Mouse (Mus musculus) 3134 (cell line): Measurements from ENCODE around the gene Pald1.
A peak's percentile ranks its signal among the peaks of the same experiment; 100 is the strongest.

Source experiments
- DNase-seq: peaks from one replicate; pipeline ENCODE4 v3.0.0-alpha.2; 2011; ENCODE audit warnings: low spot score; ENCODE audit not compliant: insufficient read length; ENCODE audit errors: extremely low read depth

Gene Pald1

DNA sequence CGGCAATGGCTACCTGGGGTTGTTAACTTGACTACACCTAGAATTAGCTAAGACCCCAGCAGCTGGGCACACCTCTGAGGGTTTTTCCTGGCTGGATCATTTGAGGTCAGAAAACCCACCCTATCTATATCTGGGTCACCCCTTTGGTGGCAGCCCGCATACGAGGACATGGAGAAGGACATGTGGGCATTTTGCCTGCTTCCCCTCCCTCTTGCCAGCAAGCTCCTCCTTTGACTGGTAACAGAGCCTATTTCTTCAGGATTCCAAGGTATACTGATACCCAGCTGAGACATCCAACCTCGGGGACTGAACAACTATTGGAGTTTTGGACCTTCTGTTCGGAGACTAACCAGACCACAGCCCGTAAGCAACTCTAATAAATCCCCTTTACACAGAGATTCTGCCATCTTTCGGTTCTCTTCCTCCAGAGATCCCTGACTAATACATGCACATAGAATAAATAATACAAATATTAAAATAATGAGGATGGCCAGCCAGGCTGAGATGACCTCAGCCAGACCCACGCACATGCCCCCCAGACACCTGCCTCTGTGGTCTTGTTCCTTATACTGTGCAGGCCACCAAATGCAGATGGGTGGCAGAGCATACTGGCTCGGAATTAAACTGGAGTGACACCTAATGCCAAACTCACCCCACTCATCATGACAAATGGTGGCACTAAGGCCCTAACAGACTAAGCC lies 11.3 kb downstream of the Pald1 start:
- no peak for DNase-seq

DNA sequence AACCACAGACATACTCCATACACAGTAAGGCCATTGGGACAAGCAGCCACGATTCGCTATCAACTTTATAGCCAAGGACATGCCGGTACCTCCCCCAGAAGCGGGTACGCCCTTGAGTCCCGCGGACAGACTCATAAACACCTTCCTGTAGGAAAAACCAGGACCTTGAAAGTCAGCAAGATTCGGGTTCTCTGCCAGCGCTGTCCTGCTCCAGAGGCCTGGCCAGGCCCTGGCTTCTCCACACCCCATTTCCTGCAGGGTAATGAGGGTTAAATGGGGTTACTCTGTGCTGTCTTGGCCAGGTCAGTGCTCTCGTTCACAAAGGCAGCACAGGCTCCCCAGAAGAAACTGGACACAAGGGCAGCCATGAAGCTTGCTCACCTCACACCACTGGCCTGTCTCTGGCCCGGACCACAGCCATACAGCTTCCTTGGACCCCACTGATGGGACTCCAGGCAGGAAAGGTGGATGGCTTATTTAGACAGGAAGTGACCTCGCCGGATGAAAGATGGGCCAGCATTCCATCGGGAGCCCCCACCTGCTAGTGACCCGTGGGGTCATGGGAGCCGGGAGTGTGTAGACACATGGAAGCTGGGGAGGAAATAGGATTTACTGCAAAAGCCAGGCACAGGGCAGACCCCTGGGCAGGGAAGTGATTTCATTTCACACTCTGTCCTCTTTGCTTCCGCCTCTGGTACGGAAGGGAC lies 12.9 kb downstream of the Pald1 start:
- DNase-seq = no peak

DNA sequence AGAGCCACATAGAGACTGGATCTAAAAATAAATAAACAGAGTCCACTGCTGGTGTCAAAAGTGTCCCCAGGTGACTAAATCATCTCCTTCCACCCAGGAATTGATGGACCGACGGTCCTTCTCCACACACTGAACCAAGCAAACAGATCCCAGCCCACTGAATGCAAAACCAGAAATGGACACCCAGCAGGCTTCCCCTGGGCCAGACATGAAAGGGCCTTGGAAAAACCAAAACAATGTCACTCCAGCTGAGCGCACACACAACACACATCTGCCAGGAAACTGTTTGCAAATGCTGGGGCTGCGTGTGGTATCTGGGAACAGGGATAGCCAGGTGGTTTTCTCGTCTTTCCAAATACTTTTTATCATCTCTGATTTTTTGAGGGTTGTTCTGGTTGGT lies 13.6 kb downstream of the Pald1 start:
- DNase-seq = no peak

DNA sequence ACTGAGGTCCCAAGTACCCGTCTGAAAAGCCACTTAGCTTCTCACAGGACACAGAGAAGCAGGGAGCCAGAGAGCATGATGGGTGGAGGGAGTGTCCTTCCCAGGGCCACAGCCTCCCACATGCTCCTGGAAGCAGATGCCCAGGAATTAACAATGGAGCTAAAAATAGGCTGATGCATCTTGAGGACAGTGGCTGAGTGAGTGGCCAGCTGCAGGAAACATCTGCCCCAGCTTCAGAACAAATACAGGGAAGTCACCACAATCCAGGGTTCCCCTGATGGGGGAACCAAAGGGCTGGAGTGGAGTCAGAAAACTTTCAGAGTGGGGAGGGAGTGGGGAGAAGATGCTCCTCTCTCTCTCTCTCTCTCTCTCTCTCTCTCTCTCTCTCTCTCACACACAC lies 17.4 kb downstream of the Pald1 start:
- no peak for DNase-seq

DNA sequence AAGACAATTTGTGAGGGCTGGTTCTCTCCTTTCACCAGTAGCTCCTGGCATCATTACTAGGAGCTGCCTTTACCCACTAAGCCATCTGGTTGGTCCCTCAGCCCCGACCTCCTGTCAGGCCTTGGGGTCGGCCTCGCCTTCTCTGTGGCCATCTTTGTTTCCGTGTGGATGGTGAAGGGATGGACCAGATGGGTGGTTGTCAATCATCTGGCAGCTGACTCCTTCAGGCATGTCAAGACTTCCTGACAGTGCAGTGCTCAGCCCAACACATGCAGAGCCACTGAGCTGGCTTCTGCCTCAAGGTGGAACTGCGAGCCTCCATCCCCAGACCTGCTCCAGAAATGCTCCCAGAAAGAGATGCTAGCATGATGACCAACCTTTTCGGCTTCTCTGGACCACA lies 18.9 kb downstream of the Pald1 start:
- no peak for DNase-seq

DNA sequence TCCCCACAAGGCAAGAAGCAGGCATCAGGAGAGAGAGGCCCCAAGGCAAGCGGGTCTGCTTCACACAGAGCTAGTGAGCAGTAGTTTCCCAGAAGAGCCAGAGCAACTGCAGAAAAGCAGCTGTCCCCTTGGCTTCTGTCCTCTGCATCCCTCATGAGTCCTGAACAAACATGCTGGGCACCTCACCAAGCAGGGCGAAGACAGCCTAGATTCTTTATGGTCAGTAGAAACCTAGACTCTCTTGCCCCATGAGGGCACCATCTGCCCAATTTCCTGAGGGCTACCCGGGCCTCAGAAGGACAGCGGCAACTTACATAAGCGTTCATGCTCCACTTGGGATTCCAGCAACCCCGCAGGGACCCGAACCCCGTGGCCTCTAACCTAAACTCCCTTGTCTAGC lies 20.3 kb downstream of the Pald1 start:
- DNase-seq = no peak

DNA sequence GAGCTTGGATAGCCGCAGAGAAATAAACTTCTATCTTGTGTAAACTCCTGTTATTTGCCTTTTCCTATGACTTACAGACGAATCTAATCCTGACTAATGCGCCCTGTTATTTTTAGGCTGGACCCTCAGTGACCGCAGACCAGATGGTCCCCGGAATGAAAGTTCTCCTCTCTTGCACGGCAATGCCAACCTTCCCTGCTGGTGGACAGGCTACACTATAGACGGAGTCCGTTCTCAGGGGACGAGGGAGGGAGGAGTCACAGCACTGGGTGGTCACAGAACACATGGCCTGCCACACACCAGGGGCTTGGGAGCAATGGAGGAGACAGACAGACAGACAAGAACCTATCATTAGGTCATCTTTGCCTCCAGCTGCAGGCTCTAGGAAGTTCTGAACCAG lies 20.8 kb downstream of the Pald1 start:
- DNase-seq = no peak

DNA sequence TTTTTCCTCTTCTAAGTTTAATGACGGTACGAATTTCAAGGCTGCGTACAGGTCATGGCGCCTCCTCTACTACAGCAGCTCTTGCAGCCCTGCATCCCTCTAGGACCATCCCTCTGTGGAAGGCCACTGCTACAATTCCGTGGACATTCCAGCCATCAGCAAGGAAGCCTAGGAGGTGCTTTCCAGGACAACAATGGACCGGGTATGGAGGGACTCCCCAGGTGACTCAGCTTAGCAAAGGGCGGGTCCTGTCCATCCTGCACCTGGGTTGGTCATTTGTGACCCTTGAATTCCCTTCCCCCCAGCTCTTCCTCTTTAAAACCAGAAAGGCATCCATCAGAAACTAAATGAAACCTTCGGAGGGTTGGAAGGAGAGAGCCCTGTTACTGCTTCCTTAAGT lies 22.7 kb downstream of the Pald1 start:
- no peak for DNase-seq

DNA sequence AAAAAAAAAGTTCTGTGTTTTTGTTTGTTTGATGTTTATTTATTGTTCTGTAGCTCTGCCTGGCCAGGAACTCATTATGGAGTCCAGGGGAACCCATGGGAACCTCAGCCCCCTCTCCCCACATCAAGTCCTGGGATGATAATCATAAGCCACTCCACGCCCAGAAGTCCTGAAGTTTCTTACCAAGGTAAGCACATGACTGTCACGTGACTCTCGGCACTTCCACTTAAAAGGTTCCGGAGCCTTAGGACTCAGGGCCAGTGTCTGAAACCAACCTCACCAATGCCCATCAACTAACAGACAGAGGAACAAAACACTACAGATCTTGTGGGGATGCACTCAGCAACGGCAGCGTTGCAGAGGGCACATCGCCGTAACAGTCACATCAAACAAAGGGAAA lies 23.9 kb downstream of the Pald1 start:
- no peak for DNase-seq

DNA sequence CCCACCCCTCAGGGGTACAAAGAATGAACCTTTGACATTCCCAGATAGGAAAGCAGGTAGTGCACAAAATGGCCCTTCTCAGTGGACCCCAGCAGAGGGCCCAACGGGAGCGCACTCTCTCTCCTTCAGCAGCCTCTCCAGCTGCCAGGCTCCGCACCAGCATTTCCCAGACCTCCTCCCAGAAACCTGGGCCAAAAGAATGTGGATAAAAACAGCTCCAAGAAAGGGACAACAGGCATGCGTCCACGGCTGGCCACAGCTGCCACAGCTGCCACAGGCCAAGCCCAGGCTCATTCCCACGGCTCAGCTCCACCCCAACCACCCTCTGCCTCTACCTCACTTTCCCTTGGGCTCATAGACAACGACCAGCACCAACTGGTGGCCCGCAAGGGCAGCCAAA lies 25.7 kb downstream of the Pald1 start:
- DNase-seq = no peak

DNA sequence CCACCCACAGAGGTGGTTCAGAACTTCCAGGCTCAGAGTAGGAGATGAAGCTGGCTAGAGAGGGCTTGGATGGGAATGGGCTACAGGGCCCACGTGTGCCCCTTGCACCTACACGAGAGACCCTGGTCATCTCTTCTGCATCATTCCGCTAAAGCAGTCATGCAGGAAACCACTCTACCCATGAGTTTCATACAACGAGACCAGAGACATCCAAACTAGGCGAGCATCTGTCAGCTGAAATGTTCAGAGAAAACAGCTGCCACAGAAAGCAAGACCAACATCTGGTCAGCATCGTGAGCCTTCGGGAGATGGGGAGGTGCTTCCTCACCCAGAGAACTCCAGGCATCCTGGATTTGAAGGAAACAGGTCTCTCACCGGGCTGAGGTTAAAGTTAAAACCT lies 26.8 kb downstream of the Pald1 start:
- no peak for DNase-seq

DNA sequence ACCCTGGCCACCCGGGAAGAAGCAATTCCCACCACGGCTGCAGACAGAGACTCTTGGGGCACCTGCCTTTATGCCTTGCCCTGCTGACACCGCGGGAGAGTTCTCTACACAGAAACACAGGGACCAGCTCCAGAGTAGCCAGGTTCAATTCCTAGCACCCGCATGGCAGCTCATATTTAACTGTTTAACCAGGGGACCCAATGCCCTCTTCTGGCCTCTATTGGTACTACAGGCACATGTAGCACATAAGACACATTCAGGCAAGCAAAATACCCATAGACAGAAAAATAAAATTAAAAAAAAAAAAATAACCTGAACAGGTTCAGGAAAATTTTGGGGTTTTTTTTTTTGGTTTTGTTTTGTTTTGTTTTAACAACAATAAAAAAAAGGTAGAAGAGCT lies 27.2 kb downstream of the Pald1 start:
- no peak for DNase-seq

DNA sequence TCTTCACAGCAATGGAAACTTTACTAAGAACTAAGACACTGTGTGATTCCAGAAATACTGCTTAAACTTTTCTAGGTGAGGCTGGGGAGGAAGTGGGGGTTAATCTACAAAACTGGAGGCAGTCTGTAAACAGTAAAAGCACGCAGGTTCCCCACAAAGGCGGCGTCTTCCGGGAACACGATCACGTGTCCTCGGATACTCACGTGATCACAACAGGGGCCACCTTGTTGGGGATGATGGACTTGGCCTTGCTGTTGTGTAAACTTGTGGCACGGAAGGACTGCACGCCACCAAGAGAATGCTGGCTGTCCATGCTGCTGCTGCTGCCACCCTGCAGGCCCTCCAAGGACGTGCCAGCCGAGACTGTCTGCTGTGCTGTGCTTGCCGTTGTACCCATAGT lies 27.7 kb downstream of the Pald1 start:
- DNase-seq = no peak

DNA sequence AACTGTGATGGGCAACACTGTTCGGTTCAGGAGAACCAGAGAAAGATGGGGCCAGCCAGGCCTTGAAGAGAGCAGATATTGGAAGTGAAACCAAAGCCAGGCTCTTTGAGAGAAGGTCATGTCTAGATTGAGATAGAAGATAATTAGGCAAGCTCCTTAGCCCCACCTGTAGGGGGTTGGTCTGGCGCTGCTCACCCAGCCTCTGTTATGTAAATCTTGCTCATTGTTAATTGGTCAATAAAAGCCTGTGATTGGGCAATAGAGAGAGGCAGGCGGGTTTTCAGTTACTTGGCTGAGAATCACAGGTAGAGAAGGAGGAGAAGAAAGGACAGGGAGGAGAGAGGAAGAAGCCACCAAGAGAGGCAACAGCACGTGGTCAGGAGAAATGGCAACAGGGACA lies 32.1 kb downstream of the Pald1 start:
- no peak for DNase-seq

DNA sequence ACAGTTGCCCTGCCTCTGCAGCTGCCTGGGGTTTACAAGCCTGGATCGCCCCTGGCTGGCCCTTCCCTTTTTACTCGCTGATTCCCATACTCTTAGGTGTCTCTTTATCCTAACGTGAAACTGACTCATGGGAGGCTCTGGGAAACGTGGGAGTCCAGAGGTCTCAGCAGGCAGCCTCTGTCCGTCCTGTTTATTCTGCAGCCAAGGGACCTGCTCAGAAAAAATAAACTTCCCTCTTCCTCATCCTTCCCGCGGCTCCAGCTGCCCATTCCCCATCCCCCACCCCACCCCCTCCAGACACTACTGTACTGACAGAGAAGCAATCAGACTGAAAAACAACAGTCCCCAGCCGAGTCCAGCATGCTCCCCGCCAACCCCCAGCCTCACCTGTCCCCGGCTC lies 37.0 kb downstream of the Pald1 start:
- no peak for DNase-seq

DNA sequence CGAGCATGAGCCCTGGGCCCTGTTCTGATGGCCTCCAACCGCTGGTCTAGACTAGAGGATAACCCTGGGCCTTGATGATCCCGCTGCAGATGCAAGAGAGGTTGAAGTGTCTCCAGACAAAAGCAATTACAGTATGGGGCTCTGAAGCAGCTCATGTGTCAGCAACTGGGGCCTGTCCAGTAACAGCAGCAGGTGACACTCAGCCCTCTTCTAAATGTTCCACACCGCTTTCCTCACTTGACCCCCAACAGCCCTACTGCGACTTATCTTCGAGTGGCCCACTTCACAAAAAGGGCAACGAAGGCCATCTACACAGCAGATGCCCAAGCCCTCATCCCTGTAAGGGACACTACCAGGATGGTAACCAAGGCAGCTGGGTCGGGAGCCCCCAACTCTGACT lies 38.2 kb downstream of the Pald1 start:
- no peak for DNase-seq

DNA sequence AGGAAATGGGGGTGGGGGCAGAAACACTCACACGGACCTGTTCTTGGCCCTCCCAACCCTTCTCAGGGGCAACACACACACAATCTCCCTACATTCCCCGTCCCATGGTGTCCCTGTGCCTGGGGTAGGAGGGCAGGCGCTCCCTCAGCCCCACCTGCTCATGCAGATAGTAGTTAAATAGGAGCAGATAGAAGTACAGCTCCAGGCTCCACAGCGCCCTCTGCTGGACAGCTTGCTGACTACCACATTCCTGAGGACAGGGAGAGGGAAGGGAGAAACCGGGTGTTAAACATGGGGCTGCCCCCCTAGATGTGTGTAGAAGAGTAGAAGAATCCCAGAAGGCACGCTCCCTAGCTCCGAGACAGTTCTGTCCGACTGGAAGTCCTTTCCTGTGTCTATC lies 39.4 kb downstream of the Pald1 start:
- DNase-seq = peak; percentile 30

DNA sequence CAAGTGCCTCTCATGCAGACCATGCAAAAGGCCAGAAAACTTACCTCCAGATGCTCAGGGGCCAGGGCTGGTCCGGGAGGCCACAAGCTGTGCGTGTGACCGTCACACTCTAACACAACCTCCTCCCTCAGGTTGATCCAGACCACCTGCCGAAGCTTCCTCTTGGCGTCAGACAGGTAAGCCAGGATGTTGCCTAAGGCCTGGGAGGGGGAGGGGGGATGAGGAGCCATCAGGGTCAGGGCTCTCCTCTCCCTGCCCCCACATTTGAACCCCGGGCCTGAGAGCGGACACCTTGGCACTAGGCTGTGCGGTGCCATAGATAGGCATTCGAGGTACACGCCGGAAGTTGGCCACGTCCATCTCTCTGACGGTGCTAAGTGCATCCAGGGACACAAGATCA lies 40.6 kb downstream of the Pald1 start:
- no peak for DNase-seq

DNA sequence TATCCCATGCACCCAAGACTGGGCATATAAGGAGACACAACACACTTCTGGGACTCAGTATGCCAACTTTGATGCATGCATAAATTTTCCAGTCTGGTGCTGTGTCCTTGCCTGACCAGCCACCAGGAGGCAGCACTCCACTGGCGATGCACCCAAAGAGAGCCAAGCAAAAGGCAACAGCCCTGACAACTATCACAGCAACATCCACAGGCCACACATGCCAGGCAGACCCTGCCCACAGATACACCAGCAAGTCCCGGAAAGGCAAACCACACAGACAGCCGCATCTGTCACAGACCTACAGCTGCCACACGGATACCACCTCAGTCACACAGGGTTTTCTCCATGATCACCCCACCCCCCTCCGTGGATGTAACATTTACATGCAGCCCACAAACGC lies 41.8 kb downstream of the Pald1 start:
- DNase-seq = peak; percentile 31

DNA sequence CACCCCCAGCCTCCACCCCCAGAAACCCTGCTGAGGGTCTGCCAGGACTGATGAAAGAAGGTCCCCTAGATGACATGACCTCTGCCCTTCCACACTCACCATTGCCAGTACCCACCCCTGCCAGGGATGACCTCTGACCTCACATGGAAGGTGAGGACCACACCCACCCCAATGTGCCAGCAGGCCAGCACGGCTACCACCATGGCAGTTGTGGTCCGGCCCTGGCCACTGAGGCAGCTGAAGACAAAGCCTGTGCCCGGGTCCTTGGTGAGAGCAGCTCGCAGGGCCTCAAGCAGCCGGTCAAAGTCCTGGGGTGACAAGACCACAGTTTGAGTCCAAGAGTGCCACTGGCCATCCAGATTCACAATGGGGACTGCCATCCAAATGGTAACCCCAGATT lies 42.3 kb downstream of the Pald1 start:
- DNase-seq = no peak

DNA sequence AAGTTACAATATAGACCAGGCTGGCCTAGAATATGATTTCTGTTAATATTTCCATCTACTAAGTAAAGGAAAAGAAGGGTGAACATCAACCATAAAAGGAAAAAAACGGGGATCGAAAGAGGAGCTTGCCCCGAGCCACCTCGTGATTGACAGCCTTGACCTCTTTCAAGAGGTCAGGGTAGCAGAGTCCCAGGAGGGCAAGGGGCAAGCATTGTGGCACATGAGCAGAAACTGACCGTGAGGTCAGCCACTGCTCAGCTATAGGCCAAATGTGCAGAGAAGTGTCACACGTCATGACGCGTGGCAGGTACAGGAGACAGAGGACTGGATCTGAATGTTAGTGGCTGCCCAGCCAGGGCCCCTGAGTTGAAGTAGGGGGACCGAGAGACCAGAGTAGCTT lies 43.1 kb downstream of the Pald1 start:
- DNase-seq = no peak

DNA sequence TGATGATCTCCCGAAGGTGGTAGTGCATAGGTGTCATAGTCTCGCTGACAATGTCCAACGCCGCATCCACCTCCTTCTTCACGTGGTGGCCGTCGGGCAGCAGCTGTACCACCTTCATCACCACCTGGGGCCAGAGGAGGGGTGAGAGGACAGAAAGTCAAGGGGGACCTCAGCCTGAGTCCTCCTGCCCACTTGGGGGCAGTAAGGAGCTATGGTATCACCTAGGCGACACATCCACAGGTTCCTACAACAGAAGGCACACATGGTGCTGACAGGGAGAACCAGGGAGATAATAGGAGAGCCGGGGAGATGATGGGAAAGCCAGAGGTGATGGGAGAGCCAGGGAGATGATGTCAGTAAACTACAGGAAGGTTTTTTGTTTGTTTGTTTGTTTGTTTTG lies 44.1 kb downstream of the Pald1 start:
- DNase-seq = no peak

DNA sequence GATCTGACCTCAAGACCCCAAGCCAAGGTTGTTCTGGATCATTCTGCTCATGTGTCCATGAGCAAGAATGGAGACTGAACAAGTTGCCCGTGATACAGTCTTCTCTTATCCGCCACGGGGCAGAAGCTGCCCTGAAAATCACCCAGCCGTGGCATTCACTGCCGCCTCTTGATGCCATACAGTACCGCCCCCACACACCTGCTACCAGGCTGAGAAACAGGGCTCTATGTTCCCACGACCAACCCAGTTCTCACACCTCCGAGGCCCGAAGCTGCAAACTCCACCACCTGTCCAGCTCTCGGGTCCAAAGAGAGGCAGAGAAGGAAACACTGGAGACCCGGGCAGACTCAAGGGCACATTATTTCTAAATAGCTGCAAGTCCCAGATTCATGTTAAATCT lies 45.7 kb downstream of the Pald1 start:
- DNase-seq = no peak
